Mouse (Mus musculus) thymus, adult 2 months (tissue): ENCODE results near the gene Ccdc183. TPM values are rescaled to one million over a fixed set of nuclear protein-coding genes. Genes with fewer than 3 reads are reported as not detected.
A peak's percentile ranks its signal among the peaks of the same experiment; 100 is the strongest.

Experiments
- DNase-seq: peaks from one replicate; pipeline ENCODE4 v3.0.0; 2021
- H3K27ac ChIP-seq: fragments of 200-500 bp; 2 replicates; pipeline ENCODE4 v1.5.1; 2012; ENCODE audit warnings: low read length, control low read depth; ENCODE audit not compliant: control insufficient read depth, insufficient read depth
- H3K27me3 ChIP-seq: fragments of 200-500 bp; 2 replicates; pipeline ENCODE4 v1.6.1; 2012; ENCODE audit warnings: mild to moderate bottlenecking, low read length, moderate library complexity, mixed read lengths; ENCODE audit not compliant: control insufficient read depth, insufficient read depth
- H3K36me3 ChIP-seq: fragments of 200-500 bp; 2 replicates; pipeline ENCODE4 v1.6.1; 2012; ENCODE audit warnings: mild to moderate bottlenecking, low read length, moderate library complexity; ENCODE audit not compliant: control insufficient read depth, insufficient read depth
- H3K4me1 ChIP-seq: fragments of 200-500 bp; replicated peaks from 2 replicates; pipeline ENCODE4 v1.6.1; 2012; ENCODE audit warnings: low read length; ENCODE audit not compliant: control insufficient read depth, insufficient read depth
- H3K4me3 ChIP-seq: fragments of 200-500 bp; 2 replicates; pipeline ENCODE4 v1.5.1; 2012; ENCODE audit warnings: mild to moderate bottlenecking, low read length, control low read depth, moderate library complexity; ENCODE audit not compliant: control insufficient read depth, insufficient read depth
- CTCF ChIP-seq: fragments of 200-500 bp; IDR thresholded peaks from 2 replicates; pipeline ENCODE4 v1.5.1; 2012; ENCODE audit warnings: mild to moderate bottlenecking, control low read depth, low read length, moderate library complexity, borderline replicate concordance; ENCODE audit not compliant: control insufficient read depth, poor library complexity, insufficient read depth; ENCODE audit errors: extremely low read depth
- POLR2A ChIP-seq: fragments of 200-500 bp; IDR thresholded peaks from 2 replicates; pipeline ENCODE4 v1.6.1; 2012; ENCODE audit warnings: mild to moderate bottlenecking, low read length, control low read depth, moderate library complexity; ENCODE audit not compliant: control insufficient read depth, poor library complexity, insufficient read depth; ENCODE audit errors: extremely low read depth
- WGBS: fragments of 180-500 bp; shearing (Covaris S2); methylation state at CpG from one replicate; pipeline ENCODE4 v1.1.7; 2018; 5-methylcytosine and 5-hydroxymethylcytosine counted together
- polyA plus RNA-seq: library from polyadenylated mRNA; depleted of rRNA; stranded (reverse); fragments of >200 nt; gene quantifications from 2 replicates; pipeline ENCODE4 v1.2.3, GENCODE M21; 2012

Ccdc183 gene
- polyA plus RNA-seq, 1 experiment: not detected

GRCm38 (mm10) chr2:25575432-25576027 lies 41.9 kb downstream of the Ccdc183 start:
- H3K4me3 ChIP-seq: peak overlapping the region; percentile 54
- H3K27me3 ChIP-seq: peaks cover 29% of the 10 kb centered on the region
- no peaks in the 10 kb centered on the region for H3K36me3 ChIP-seq
- peak; percentile 61 for DNase-seq
- peaks cover 45% of the 10 kb centered on the region for H3K4me1 ChIP-seq
- TF ChIP-seq CTCF (no peak), POLR2A (no peak)
- H3K27ac ChIP-seq: peak overlapping the region; percentile 91
- 20% methylated on average over 21 of the region's 21 CpGs for WGBS

DNA sequence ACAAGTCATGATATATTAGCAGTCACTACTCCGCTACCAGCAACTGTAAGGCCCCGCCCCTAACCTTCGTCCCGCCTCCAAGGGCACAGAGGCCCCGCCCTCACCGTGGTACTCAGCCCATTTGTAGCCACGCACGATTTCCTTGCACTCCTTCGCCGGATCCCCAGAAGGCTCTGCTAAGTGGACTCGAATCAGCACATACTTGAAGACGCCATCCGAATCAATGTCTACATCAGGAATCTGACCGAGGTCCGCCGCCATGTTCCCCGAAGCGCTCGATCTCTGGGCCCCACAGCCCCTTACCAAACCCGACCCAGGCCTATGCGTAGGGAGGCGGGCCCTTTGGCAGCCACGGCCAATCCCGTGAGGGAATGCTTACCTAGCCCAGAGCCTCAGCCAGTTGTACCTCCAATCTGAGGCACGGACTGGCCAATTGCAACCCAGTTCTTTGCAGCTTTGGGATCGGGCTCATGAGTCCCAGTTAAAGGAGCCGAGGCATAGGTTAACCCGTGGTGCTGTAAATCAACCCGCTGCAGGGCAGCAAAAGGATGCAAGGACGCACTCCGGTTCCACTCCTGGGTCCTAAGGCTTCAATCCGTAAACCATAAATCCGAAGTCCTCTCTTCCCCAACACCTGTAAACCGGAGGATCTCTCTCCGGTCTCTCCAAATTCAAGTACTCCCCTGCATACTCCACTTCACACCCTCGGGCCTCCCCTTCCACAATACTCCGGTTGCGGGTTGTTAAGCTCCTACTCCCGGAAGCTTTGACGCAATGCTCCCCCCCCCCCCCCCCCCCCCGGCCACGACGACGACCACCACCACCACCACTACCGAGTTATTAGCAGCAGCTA lies 42.7 kb downstream of the Ccdc183 start, which contains the start of the genes Mamdc4 and Phpt1:
Gene Mamdc4 (minus strand): TSS at position 267 of the 853 bp plus-strand sequence.
Gene Phpt1 (minus strand): TSS at position 646 of the 853 bp plus-strand sequence.
- Histone ChIP-seq H3K4me3 (peak within 1 kb of the TSS; percentile 80), H3K27ac (peak within 1 kb of the TSS; percentile 91), H3K36me3 (no peaks in the 10 kb centered on the region), H3K4me1 (peaks cover 41% of the 10 kb centered on the region), H3K27me3 (peaks cover 27% of the 10 kb centered on the region)
- WGBS: under 1% methylated on average over 45 of the region's 45 CpGs
- DNase-seq: peak; percentile 97
- TF ChIP-seq POLR2A (no peak; the same call in none of the 2 replicates), CTCF (0 out of 2 replicates have a peak, but pooled peaks have one; percentile 63)

DNA sequence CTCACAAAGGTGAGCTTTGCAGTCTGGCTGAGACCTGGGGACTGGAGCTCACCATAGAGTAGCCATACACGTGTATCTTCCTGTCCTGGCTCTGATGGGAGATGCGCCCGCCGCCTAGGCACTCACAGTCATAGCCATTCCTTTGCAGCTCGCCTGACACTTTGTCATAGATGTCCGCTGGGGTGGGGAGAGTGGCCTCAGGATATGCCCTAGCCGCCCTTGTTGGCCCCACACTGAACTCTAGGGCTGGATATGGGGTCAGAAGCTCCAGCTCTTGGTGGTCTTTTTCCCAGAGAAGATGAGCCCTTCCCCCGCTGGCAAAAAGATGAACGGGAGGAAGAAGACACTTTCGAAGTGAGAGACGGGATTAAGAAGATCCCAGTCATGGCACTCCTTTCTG lies 43.3 kb downstream of the Ccdc183 start:
- TF ChIP-seq CTCF: no peak
- no peak for TF ChIP-seq POLR2A
- DNase-seq: peak; percentile 16
- Histone ChIP-seq H3K4me1 (peaks cover 34% of the 10 kb centered on the region), H3K36me3 (no peaks in the 10 kb centered on the region), H3K4me3 (peak overlapping the region; percentile 80), H3K27ac (no peak overlapping the region), H3K27me3 (peaks cover 21% of the 10 kb centered on the region)
- WGBS: 24% methylated on average over 11 of the region's 11 CpGs

DNA sequence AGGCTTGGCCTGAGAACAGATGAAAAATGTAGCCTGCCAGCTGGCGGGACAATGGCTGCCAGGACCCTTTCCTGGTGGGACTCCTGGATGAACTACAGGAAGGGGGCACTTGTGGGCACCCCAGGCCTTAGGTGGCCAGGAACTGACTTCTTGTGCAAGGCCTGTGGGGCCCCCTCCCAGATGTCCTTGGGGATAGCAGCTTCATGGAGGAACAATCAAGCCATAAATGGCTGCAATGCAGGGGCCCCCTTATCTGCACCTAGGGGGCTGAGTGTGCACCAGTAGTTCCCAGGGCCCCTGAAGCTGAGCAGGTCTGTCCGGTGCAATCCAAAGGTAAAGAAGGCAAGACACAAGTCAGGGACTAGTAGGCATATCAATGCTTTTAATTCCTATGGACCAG lies 44.4 kb downstream of the Ccdc183 start:
- peaks cover 11% of the 10 kb centered on the region; the same call in 1 of the 2 replicates for H3K27me3 ChIP-seq
- no peak overlapping the region for H3K4me3 ChIP-seq
- WGBS: 93% methylated on average over 2 of the region's 2 CpGs
- TF ChIP-seq CTCF (no peak), POLR2A (no peak)
- peaks cover 27% of the 10 kb centered on the region for H3K4me1 ChIP-seq
- H3K36me3 ChIP-seq: no peaks in the 10 kb centered on the region
- no peak for DNase-seq
- H3K27ac ChIP-seq: no peak overlapping the region

DNA sequence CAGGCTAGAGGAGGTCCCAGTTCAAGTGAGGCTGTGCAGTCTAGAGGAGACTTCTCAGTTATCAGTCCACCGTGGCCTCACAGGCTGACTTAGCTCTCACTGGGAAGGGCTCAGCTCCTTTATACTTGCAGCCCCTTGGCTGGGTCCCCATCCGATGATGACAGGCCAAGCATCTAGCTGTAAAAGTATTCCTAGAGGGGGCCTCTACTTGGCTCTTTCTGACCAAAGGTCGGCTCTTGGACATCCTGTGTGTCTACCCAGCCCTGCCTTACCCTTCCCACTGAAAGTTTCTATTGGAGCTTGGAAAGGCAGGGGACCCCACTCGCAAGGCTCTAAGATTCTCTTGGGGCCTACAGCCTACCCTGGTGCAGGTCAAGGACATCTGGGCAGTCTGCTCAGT lies 46.3 kb downstream of the Ccdc183 start:
- H3K4me1 ChIP-seq: peaks cover 16% of the 10 kb centered on the region
- 96% methylated on average over 4 of the region's 4 CpGs for WGBS
- TF ChIP-seq CTCF (no peak), POLR2A (no peak)
- H3K27ac ChIP-seq: no peak overlapping the region
- H3K27me3 ChIP-seq: no peaks in the 10 kb centered on the region
- DNase-seq: no peak
- H3K4me3 ChIP-seq: no peak overlapping the region
- no peaks in the 10 kb centered on the region for H3K36me3 ChIP-seq

DNA sequence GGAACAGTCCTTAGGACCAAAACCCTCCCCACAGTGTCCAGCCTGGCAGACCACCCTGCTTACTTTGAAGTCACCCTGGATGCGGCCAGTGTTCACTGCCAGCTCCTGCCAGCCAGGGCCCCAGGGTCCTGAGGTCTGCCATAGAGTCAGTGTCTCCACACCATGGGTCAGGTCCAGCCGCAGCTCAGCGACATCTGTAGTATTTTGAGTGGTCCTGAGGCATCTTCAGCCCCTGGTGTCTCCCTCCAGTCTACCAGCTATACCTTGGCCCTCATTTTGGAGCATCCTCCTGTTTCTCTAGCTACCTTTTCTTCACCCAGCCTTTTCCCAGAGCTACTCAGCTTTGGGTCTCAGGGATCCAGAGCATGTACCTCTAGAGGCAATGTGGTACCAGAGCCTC lies 48.2 kb downstream of the Ccdc183 start:
- no peak for DNase-seq
- WGBS: 95% methylated on average over 3 of the region's 3 CpGs
- Histone ChIP-seq H3K27me3 (no peaks in the 10 kb centered on the region), H3K36me3 (peaks cover 5% of the 10 kb centered on the region), H3K4me3 (no peak overlapping the region), H3K4me1 (peaks cover 7% of the 10 kb centered on the region), H3K27ac (no peak overlapping the region)
- TF ChIP-seq CTCF (no peak), POLR2A (no peak)
